Mouse (Mus musculus): ENCODE data around the gene Ube2n.

GRCm38 (mm10) chr10:95577567-95577950 is 62.6 kb downstream of the Ube2n start:
- TF ChIP-seq POLR2A (IDR thresholded peaks at IDR 0.05; ENCODE audit: insufficient read length, low read depth) (no peak), TCF12 (IDR thresholded peaks at IDR 0.05; ENCODE audit: insufficient read depth, poor library complexity, severe bottlenecking) (no peak), MAX (IDR thresholded peaks at IDR 0.05; ENCODE audit: low read depth) (no peak), USF1 (IDR thresholded peaks at IDR 0.05; ENCODE audit: low read depth) (no peak), CEBPB (IDR thresholded peaks at IDR 0.05; ENCODE audit: insufficient read depth, poor library complexity, severe bottlenecking) (no peak), E2F4 (IDR thresholded peaks at IDR 0.05; ENCODE audit: insufficient read depth) (no peak), POLR2AphosphoS2 (IDR thresholded peaks at IDR 0.05; ENCODE audit: insufficient read length, low read depth) (no peak)

All from myocyte (in vitro differentiated cells).